Mouse (Mus musculus) CH12.LX (cell line): ENCODE results near the gene Gprin1. TPM values are rescaled to one million over a fixed set of nuclear protein-coding genes. Genes with fewer than 3 reads are reported as not detected.

Experiments
- DNase-seq: peaks from one replicate; pipeline ENCODE4 v3.0.0-alpha.2; 2013; ENCODE audit errors: extremely low read depth
- H3K27ac ChIP-seq: 2 replicates; pipeline ENCODE4 v1.5.1; 2012; ENCODE audit warnings: low read depth, mild to moderate bottlenecking, control low read depth, moderate library complexity; ENCODE audit not compliant: insufficient read depth
- H3K27me3 ChIP-seq: replicated peaks from 2 replicates; pipeline ENCODE3; 2012; ENCODE audit warnings: inconsistent platforms
- H3K36me3 ChIP-seq, 2 experiments: replicated peaks in 1 of 2; 2 replicates each; pipeline versions ENCODE3 to v1.6.1; 2012; ENCODE audit warnings: inconsistent platforms in 1 of 2, low read length in 1 of 2, mild to moderate bottlenecking in 1 of 2, mixed read lengths in 1 of 2, moderate library complexity in 1 of 2; ENCODE audit not compliant: control insufficient read depth in 1 of 2, insufficient read depth in 1 of 2
- H3K4me1 ChIP-seq, 2 experiments: 2 replicates each; pipeline ENCODE4 v1.6.1; 2012; ENCODE audit warnings: inconsistent platforms in 1 of 2, moderate library complexity in 1 of 2; ENCODE audit not compliant: insufficient read depth in 2 of 2, control insufficient read depth in 1 of 2
- H3K4me2 ChIP-seq: 2 replicates; pipeline ENCODE4 v1.6.1; 2012; ENCODE audit warnings: low read depth, mild to moderate bottlenecking, control low read depth; ENCODE audit not compliant: poor library complexity, insufficient read depth, severe bottlenecking
- H3K4me3 ChIP-seq, 3 experiments: fragments of 150-350 bp in 1 of 3; sonication (generic) in 1 of 3; replicated peaks in 1 of 3; 2 replicates each; pipeline versions ENCODE3 to v1.5.1; 2011 to 2012; ENCODE audit warnings: low read depth in 2 of 3, low read length in 2 of 3, mild to moderate bottlenecking in 2 of 3, moderate library complexity in 2 of 3, control low read depth in 1 of 3, improper control_type of control experiment in 1 of 3, inconsistent platforms in 1 of 3, mixed read lengths in 1 of 3; ENCODE audit not compliant: poor library complexity in 1 of 3
- H3K79me2 ChIP-seq: replicated peaks from 2 replicates; pipeline ENCODE4 v1.6.1; 2012; ENCODE audit warnings: mild to moderate bottlenecking, moderate library complexity; ENCODE audit not compliant: control insufficient read depth, poor library complexity, insufficient read depth, severe bottlenecking; ENCODE audit errors: extremely low read depth
- H3K9ac ChIP-seq: 2 replicates; pipeline ENCODE4 v1.6.1; 2012; ENCODE audit warnings: low read depth, mild to moderate bottlenecking, control low read depth, moderate library complexity; ENCODE audit not compliant: insufficient read depth
- H3K9me3 ChIP-seq: replicated peaks from 2 replicates; pipeline ENCODE3; 2012; ENCODE audit warnings: low read length, inconsistent platforms, mixed read lengths
- CHD2 ChIP-seq: IDR thresholded peaks from 2 replicates; pipeline ENCODE4 v1.6.1; 2011; ENCODE audit warnings: low read length, improper control_type of control experiment
- CTCF ChIP-seq, 2 experiments: IDR thresholded peaks in 1 of 2; conservative IDR thresholded peaks in 1 of 2; 2 replicates each; pipeline ENCODE4 v1.5.1; 2011 to 2012; ENCODE audit warnings: low read depth in 2 of 2, low read length in 2 of 2, improper control_type of control experiment in 1 of 2, inconsistent platforms in 1 of 2, mild to moderate bottlenecking in 1 of 2, moderate library complexity in 1 of 2
- ETS1 ChIP-seq: conservative IDR thresholded peaks from 2 replicates; pipeline ENCODE4 v1.6.1; 2012; ENCODE audit warnings: low read depth, mild to moderate bottlenecking, inconsistent platforms, low read length, improper control_type of control experiment, moderate library complexity
- HCFC1 ChIP-seq: IDR thresholded peaks from 2 replicates; pipeline ENCODE4 v1.6.1; 2012; ENCODE audit warnings: low read depth, mild to moderate bottlenecking, inconsistent platforms, low read length, improper control_type of control experiment
- IRF4 ChIP-seq: IDR thresholded peaks from 2 replicates; pipeline ENCODE4 v1.6.1; 2014; ENCODE audit warnings: low read depth, mild to moderate bottlenecking, inconsistent platforms, low read length, improper control_type of control experiment
- MAX ChIP-seq: IDR thresholded peaks from 2 replicates; pipeline ENCODE4 v1.6.1; 2011; ENCODE audit warnings: low read length, improper control_type of control experiment
- MAZ ChIP-seq: IDR thresholded peaks from 2 replicates; pipeline ENCODE4 v1.6.1; 2012; ENCODE audit warnings: low read depth, mild to moderate bottlenecking, inconsistent platforms, low read length, improper control_type of control experiment, moderate library complexity
- MXI1 ChIP-seq: IDR thresholded peaks from 2 replicates; pipeline ENCODE4 v1.6.1; 2011; ENCODE audit warnings: mild to moderate bottlenecking, low read depth, low read length, improper control_type of control experiment
- RAD21 ChIP-seq: IDR thresholded peaks from 2 replicates; pipeline ENCODE4 v1.6.1; 2011; ENCODE audit warnings: low read depth, mild to moderate bottlenecking, low read length, improper control_type of control experiment, moderate library complexity
- RCOR1 ChIP-seq: conservative IDR thresholded peaks from 2 replicates; pipeline ENCODE4 v1.6.1; 2012; ENCODE audit warnings: low read depth, mild to moderate bottlenecking, inconsistent platforms, low read length, improper control_type of control experiment
- SMC3 ChIP-seq: IDR thresholded peaks from 2 replicates; pipeline ENCODE4 v1.6.1; 2011; ENCODE audit warnings: low read depth, low read length, improper control_type of control experiment
- TCF12 ChIP-seq: IDR thresholded peaks from 2 replicates; pipeline ENCODE4 v1.6.1; 2014; ENCODE audit warnings: low read depth, mild to moderate bottlenecking, inconsistent platforms, low read length, improper control_type of control experiment
- UBTF ChIP-seq: IDR thresholded peaks from 2 replicates; pipeline ENCODE4 v1.6.1; 2012; ENCODE audit warnings: low read depth, mild to moderate bottlenecking, inconsistent platforms, low read length, improper control_type of control experiment, moderate library complexity
- USF1 ChIP-seq: IDR thresholded peaks from 2 replicates; pipeline ENCODE4 v1.6.1; 2014; ENCODE audit warnings: low read depth, mild to moderate bottlenecking, inconsistent platforms, low read length, improper control_type of control experiment
- ZC3H11A ChIP-seq: IDR thresholded peaks from 2 replicates; pipeline ENCODE4 v1.6.1; 2012; ENCODE audit warnings: low read depth, mild to moderate bottlenecking, inconsistent platforms, low read length, improper control_type of control experiment
- dilution Hi-C: fragments of 300-500 bp; cut with MboI; formaldehyde crosslinking; loops from 2 replicates; pipeline ENCODE4 v1.14.3; 2020; ENCODE audit warnings: low sequenced_read_pairs; ENCODE audit not compliant: extremely low pct_unique_long_range_greater_than_20kb, extremely low pct_ligation_motif_present
- in situ Hi-C: fragments of 300-500 bp; cut with MboI; formaldehyde crosslinking; loops from 3 replicates; pipeline ENCODE4 v1.14.3; 2019; ENCODE audit warnings: low sequenced_read_pairs, low pct_ligation_motif_present, low pct_unique_long_range_greater_than_20kb, mixed read lengths
- polyA plus RNA-seq: library from polyadenylated mRNA; unstranded; fragments of >175 nt; gene quantifications from 2 replicates; pipeline ENCODE4 v1.2.1, GENCODE M21; 2012; ENCODE audit warnings: low read depth; ENCODE audit not compliant: insufficient read length
- total RNA-seq, 2 experiments: library from RNA; depleted of rRNA; stranded (reverse); fragments of 300-350 nt in 1 of 2; fragments of >200 nt in 1 of 2; gene quantifications; 2 replicates each; pipeline ENCODE4 v1.2.3; 2012 to 2014

Gprin1 gene
- total and polyA plus RNA-seq, 3 experiments = not detected

DNA sequence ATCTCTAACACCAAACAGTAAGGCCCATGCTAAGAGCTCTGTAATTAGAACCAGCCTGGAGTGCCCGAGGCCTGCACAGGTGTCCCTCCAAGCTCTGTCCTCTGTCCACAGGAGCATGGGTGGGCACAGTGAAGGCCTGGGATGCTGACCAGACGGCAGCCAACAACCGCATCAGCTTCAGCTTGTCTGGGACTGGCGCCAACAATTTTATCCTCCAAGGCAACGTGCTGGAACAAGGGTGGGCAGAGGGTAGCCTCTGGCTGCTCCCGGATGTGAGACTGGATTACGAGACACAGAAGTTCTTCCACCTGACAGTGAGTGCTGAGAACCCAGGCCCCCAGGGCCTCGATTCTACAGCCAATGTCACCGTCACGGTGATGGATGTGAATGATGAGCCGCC is 23.5 kb downstream of the Gprin1 start:
- TF ChIP-seq ETS1 (no peak), HCFC1 (no peak), MAZ (no peak), ZC3H11A (no peak), USF1 (no peak), UBTF (no peak)
- TF ChIP-seq, all 38 proteins: peak for 0
- in situ Hi-C loops = loop anchor here (10.0 kb wide), 1 partner anchor 159 kb away; no protein-coding TSS in a partner anchor
- DNase-seq = no peak
- H3K9me3 ChIP-seq = peaks cover 8% of the 10 kb centered on the region
- H3K27me3 ChIP-seq = peaks cover 60% of the 10 kb centered on the region
- H3K4me2 ChIP-seq = no peak overlapping the region
- no peak overlapping the region for H3K27ac ChIP-seq
- peaks cover 2 to 7% of the 10 kb centered on the region in 2 experiments; a peak in 3 of 4 replicates for H3K4me1 ChIP-seq
- no peaks in the 10 kb centered on the region for H3K79me2 ChIP-seq
- H3K9ac ChIP-seq = no peak overlapping the region
- H3K4me3 ChIP-seq = no peak overlapping the region
- dilution Hi-C loops = no loop called here
- H3K36me3 ChIP-seq = no peaks in the 10 kb centered on the region

DNA sequence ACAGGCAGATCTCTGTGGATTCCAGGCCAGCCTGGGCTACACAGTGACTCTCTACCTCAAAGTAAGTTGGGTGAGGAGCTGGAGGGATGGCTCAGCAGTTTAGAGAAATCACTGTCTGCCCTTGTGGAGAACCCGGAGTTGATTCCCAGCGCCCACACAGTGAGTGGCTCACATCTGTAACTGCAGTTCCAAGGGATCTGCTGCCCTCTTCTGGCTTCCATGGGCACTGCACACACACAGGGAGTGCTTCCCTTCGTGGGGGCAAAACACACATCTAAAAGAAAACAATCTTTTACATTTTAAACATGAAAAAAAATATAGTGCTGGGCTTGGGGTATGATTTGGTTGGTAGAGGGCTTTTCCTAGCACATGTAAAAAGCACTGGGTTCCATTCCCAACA is 26.5 kb downstream of the Gprin1 start:
- no peak overlapping the region for H3K9ac ChIP-seq
- H3K9me3 ChIP-seq = peaks cover 8% of the 10 kb centered on the region
- H3K79me2 ChIP-seq = no peaks in the 10 kb centered on the region
- no peak for DNase-seq
- in situ Hi-C loops = loop anchor here (10.0 kb wide), 1 partner anchor 162 kb away; no protein-coding TSS in a partner anchor
- no peak overlapping the region for H3K4me3 ChIP-seq
- no peaks in the 10 kb centered on the region for H3K4me1 ChIP-seq
- dilution Hi-C loops = no loop called here
- H3K36me3 ChIP-seq = no peaks in the 10 kb centered on the region
- no peak overlapping the region for H3K4me2 ChIP-seq
- H3K27ac ChIP-seq = no peak overlapping the region
- H3K27me3 ChIP-seq = peaks cover 75% of the 10 kb centered on the region
- TF ChIP-seq RCOR1 (no peak), CTCF (conservative IDR thresholded peaks at IDR 0.05 in 1 of 2, IDR thresholded peaks at IDR 0.05 in 1 of 2; ENCODE audit: low read depth in 2 of 2, low read length in 2 of 2) (0 out of 4 replicates have a peak, but pooled peaks of 1 of the 2 experiments have one; percentile 6)

DNA sequence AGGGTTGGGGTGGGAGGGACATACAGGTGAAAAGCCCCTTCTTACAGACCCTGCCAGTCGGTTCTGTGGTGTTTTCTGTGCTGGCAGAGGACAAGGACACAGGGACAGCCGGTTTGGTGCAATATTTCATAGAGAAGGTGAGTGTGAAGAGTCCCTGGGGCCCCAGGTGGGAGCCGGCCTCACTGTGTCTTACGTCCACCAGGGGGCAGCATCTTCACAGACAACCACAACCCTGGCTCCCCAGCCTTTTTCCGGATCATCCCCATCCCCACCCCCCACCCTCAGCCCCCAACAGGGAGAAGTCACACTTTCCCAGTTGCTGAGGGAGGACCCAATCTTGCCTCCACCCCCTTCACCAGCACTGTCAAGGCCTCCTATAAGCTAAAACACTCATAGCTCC is 32.8 kb downstream of the Gprin1 start:
- no peak overlapping the region for H3K9ac ChIP-seq
- H3K27ac ChIP-seq = no peak overlapping the region
- DNase-seq = peak; percentile 51
- H3K79me2 ChIP-seq = no peaks in the 10 kb centered on the region
- no peaks in the 10 kb centered on the region for H3K36me3 ChIP-seq
- H3K4me2 ChIP-seq = no peak overlapping the region
- peaks cover 88% of the 10 kb centered on the region for H3K27me3 ChIP-seq
- peaks cover 2% of the 10 kb centered on the region for H3K9me3 ChIP-seq
- H3K4me3 ChIP-seq = no peak overlapping the region
- no peaks in the 10 kb centered on the region for H3K4me1 ChIP-seq
- peak; percentile 32; the same call in 1 of the 2 replicates for TF ChIP-seq CHD2
- TF ChIP-seq MXI1 = no peak
- TF ChIP-seq SMC3 = peak; percentile 46
- TF ChIP-seq MAX = no peak
- TF ChIP-seq IRF4 = 0 out of 2 replicates have a peak, but pooled peaks have one; percentile 22
- TF ChIP-seq TCF12 = no peak
- peak; percentile 11 to 79; a peak in 2 of 4 replicates for TF ChIP-seq CTCF (conservative IDR thresholded peaks at IDR 0.05 in 1 of 2, IDR thresholded peaks at IDR 0.05 in 1 of 2; ENCODE audit: low read depth in 2 of 2, low read length in 2 of 2)
- TF ChIP-seq RAD21 = peak; percentile 64
- dilution Hi-C loops (no loop called here), in situ Hi-C loops (no loop called here)
